Mouse (Mus musculus): ENCODE measurements at regions not wholly inside any gene's neighbourhood (a gene's known extent, or its start where the extent isn't known, plus 50 kb on each side); places are given as distances from the start of the nearest gene placed in this dataset.

GRCm38 (mm10) chr14:124801589-124801988 is 124.7 kb upstream of the Fgf14 start:
- peak in 1 of 2 experiments; percentile 2 for DNase-seq

- DNase-seq, result no peak
These were observed 123.5 kb upstream of the Fgf14 start for GRCm38 (mm10) chr14:124800421-124800820.

- no peak for DNase-seq
These were observed 98.5 kb upstream of the Fgf14 start for GRCm38 (mm10) chr14:124775402-124775801.

GRCm38 (mm10) chr14:124767996-124768395 is 91.1 kb upstream of the Fgf14 start:
- DNase-seq, result no peak

- no peak for DNase-seq
These were observed 90.3 kb upstream of the Fgf14 start for GRCm38 (mm10) chr14:124767234-124767633.

- peak in 1 of 2 experiments; percentile 3 for DNase-seq
These were observed 65.6 kb upstream of the Fgf14 start for GRCm38 (mm10) chr14:124742491-124742890.

All from kidney, postnatal 36 days (tissue).